Mouse (Mus musculus) neural tube, postnatal 0 days (tissue): ENCODE data around the gene C2cd2l. TPM values are rescaled to one million over a fixed set of nuclear protein-coding genes. Genes with fewer than 3 reads are reported as not detected.

Experiments
- microRNA-seq: library from miRNA; unstranded; fragments of <30 nt; microRNA quantifications from one replicate; pipeline ENCODE4, GENCODE M21; 2016
- polyA plus RNA-seq: library from polyadenylated mRNA; unstranded; fragments of >200 nt; fragmentation: Nextera tagmentation; extraction: Ambion mirVana; gene quantifications from 2 replicates; pipeline ENCODE4 v1.2.1, GENCODE M21; 2015

C2cd2l gene
- polyA plus RNA-seq = 21.9 and 24.4 TPM in 2 replicates

DNA sequence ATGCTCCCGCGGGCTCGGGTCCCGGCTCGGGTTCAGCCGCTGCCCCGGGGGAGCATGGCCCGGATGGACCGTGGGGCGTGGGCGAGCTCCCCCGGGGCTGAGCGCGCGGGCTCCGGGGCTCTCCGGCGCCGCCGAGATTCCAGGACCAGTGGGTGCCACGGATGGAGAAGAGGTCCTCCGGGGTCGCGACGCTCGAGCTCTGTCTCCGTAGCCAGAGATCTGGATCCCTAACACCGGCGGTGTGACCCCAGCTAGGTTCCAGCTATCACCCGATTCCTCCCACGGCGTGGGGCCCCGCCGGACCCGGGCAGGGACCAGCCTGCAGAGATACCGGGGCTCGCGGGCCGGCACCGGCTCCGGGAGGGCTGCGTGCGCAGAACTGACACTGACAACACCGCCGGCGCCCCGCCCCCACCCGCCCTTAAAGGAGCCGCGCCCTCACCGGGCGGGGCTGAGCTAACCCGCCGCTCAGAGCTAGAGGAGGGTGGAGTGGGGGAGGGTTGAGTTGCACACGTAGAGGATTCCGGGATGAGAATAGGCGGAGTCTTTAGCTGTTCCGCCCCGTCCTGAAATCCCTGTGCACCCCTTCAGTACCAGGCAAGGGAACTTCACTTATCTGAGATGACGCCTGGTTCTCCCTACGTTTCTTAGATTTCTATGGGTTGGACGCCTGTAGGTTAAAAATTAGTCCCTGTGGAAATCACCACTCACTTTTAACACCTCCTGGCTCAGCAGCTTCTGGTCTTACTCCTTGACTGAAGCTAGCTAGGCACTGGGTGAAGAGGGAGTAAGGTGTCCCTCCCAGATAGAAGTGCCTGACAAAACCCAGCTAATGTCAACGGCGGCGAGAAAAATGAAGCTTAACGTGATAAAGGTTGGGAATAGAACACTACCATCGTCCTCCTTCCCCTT, at the start of gene C2cd2l:
TSS of gene C2cd2l (minus strand) at position 399 of the 912 bp plus-strand sequence.

GRCm38 (mm10) chr9:44361190-44361917, 41.3 kb upstream of the C2cd2l start, which contains the start of gene Vps11:
Gene Vps11 (minus strand): TSS chr9:44361670.

GRCm38 (mm10) chr9:44343781-44344421, 23.8 kb upstream of the C2cd2l start, which contains the start of gene Hmbs:
Gene Hmbs (minus strand): TSS chr9:44344228.

DNA sequence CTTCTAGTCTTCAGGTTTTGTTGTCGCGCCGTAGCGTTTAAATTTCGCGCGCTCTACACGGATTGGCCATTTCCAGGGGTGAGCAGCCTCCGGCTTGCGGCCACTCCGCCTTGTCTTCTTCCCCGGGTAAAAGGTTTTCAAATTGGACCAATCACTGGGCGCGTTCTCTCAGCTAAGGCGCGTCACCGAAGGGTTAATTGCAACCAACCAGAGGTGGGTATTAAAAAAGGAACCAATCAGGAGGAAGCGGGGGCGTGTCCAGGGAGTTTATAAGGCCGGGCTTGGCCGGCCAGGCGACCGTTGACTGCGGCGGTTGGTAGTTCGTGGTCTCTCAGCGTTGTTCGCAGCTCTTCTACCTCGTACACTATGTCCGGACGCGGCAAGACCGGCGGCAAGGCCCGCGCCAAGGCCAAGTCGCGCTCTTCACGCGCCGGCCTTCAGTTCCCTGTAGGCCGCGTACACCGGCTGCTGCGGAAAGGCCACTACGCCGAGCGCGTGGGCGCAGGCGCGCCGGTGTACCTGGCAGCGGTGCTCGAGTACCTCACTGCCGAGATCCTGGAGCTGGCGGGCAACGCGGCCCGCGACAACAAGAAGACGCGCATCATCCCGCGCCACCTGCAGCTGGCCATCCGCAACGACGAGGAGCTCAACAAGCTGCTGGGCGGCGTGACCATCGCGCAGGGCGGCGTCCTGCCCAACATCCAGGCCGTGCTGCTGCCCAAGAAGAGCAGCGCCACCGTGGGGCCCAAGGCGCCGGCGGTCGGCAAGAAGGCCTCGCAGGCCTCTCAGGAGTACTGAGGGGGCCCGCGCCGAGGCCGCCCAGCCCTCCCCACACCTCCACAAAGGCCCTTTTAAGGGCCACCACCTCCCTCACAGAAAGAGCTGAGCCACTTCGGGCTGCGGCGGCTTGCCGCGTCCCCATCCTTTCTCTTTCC, 14.6 kb upstream of the C2cd2l start, which contains the start of gene H2afx:
TSS of gene H2afx (plus strand) at position 299 of the 935 bp plus-strand sequence.

DNA sequence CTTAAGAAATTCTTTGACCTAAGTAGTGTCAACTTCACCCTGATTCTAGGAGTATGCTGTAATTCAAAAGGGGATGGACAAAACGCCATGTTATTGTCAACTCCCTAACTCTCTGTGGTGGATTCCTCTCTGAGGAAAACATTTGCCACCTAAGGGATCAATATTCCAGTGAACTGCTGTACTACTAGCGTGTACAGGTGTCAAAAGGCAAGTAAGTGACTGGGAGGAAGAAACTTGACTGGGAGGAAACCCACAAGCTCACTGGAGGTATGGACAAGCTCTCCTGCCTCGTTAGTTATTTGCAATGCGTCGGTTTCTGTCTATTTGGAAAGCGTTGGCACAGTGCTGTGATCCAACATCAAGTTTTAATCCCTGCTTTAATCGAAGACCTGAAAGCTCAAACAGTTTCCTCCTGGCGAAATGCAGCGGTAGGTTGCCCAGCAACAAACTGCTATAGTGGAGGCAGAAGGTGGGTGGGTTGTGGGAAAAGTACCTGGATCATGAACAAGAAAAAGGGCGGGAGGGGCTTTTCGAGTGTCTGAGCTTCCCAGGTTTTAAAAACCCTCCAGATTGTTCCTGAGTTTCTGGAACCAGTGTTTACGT, 5.8 kb upstream of the C2cd2l start, which contains the start of gene Dpagt1:
TSS of gene Dpagt1 (plus strand) at position 252 of the 603 bp plus-strand sequence.

GRCm38 (mm10) chr9:44305466-44306079, 14.5 kb downstream of the C2cd2l start, which contains the start of gene Hinfp:
Gene Hinfp (minus strand): TSS chr9:44305671.

DNA sequence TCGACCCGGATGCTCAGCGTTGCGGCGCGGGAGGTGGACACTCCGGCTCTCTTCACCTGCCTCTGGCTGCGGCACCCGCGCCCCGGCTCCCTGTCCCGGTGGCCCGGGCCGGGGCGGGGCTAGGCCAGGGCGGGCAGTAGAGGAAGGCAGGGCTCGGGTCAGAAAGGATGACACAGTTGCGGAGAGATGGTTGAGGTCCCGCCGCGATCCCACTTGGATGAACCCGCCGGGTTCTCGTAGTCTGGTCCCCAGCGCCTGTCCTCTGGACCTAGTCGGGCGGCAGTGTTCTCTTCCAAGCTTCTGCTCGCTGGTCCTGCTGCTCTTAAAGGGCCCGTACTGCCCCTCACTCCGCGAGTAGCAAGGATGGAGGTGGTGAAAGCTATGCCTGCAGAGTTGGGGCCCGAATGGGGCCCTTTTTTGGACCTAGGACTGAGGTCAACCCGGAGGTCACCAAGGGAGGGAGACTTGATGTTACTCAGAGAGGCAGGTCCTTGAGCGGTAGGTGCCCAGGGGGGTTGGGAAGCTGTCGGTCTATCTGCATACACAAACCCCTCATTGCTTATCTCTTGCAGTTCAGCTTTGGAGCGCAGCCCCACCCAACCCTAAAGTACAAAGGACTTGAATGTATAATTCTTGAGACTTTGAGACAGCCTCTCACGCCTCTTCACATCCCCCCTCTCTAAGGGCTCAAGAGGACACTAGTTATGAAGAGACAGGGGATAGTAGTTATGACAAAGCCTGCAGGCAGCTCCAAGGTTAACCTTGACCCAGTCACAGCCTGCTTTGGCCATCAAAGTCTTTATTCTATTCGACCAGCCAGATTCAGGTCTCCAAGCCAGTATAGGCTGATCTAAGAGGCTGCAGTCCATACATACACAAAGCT, 31.8 kb downstream of the C2cd2l start, which contains the start of gene Abcg4:
TSS of gene Abcg4 (minus strand) at position 540 of the 883 bp plus-strand sequence.

DNA sequence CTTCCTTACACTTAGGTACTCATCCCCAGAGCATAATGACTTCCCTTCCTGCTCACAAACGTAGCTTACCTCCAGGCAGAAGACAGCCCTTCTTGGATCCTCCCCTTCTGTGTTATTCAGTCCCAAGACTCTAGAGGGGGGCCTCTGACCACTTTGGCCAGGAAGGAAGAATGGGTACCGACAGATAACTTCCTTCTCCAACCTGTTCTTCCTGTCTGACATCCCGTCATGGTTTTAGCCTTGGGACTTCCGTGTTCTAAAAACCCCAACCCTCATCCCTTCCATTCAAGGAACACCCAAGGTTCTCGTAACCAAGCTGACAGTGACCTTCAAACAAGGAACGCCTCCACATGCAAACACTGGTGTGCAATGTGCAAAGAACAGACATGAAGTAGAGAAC, 51.7 kb downstream of the C2cd2l start, which contains the start of gene Nlrx1:
TSS of gene Nlrx1 (minus strand) at position 168 of the 400 bp plus-strand sequence.

Small RNA genes lying within 50 kb of the gene (microRNA-seq; reads per million reads assigned to microRNA genes)
- gene Gm44335 = not detected

Other genes with a start within 250 kb of the C2cd2l start
- 0.08 TPM in 1 of 2 replicates, not detected in the other for gene Mfrp, start 218.6 kb downstream of the C2cd2l start, polyA plus RNA-seq
- 17.6 and 18.5 TPM in 2 replicates for gene C1qtnf5, start 213.0 kb downstream of the C2cd2l start, polyA plus RNA-seq
- 0.12 and 0.18 TPM in 2 replicates for gene Gm49380, start 206.8 kb downstream of the C2cd2l start, polyA plus RNA-seq
- gene Rnf26, start 206.8 kb downstream of the C2cd2l start, polyA plus RNA-seq = 33.2 and 35.4 TPM in 2 replicates
- gene Mcam, start 185.8 kb downstream of the C2cd2l start, polyA plus RNA-seq = 15.3 and 17.2 TPM in 2 replicates
- gene Cbl, start 86.2 kb downstream of the C2cd2l start, polyA plus RNA-seq = 11.6 and 14.1 TPM in 2 replicates
- gene Ccdc153, start 79.6 kb downstream of the C2cd2l start, polyA plus RNA-seq = 2.4 and 3.0 TPM in 2 replicates
- 0.19 and 0.31 TPM in 2 replicates for gene Pdzd3, start 68.8 kb downstream of the C2cd2l start, polyA plus RNA-seq
- 5.8 and 6.6 TPM in 2 replicates for gene Nlrx1, start 51.7 kb downstream of the C2cd2l start, polyA plus RNA-seq
- 26.9 and 28.9 TPM in 2 replicates for gene Abcg4, start 31.7 kb downstream of the C2cd2l start, polyA plus RNA-seq
- gene Hinfp, start 14.6 kb downstream of the C2cd2l start, polyA plus RNA-seq = 12.9 and 14.0 TPM in 2 replicates
- 28.9 and 31.0 TPM in 2 replicates for gene Dpagt1, start 5.7 kb upstream of the C2cd2l start, polyA plus RNA-seq
- gene H2afx, start 14.4 kb upstream of the C2cd2l start, polyA plus RNA-seq = 103 and 104 TPM in 2 replicates
- 53.4 and 54.7 TPM in 2 replicates for gene Hmbs, start 23.9 kb upstream of the C2cd2l start, polyA plus RNA-seq
- 32.3 and 36.0 TPM in 2 replicates for gene Vps11, start 41.4 kb upstream of the C2cd2l start, polyA plus RNA-seq
- 17.0 and 18.1 TPM in 2 replicates for gene Hyou1, start 59.2 kb upstream of the C2cd2l start, polyA plus RNA-seq
- 50.7 and 59.3 TPM in 2 replicates for gene Slc37a4, start 76.6 kb upstream of the C2cd2l start, polyA plus RNA-seq
- 1,331 and 1,463 TPM in 2 replicates for gene Rps25, start 86.9 kb upstream of the C2cd2l start, polyA plus RNA-seq
- gene Trappc4, start 87.3 kb upstream of the C2cd2l start, polyA plus RNA-seq = 264 and 298 TPM in 2 replicates
- gene Ccdc84, start 98.3 kb upstream of the C2cd2l start, polyA plus RNA-seq = 25.8 and 30.9 TPM in 2 replicates
- gene Foxr1, start 120.9 kb upstream of the C2cd2l start, polyA plus RNA-seq = not detected in 2 replicates
- gene Upk2, start 134.7 kb upstream of the C2cd2l start, polyA plus RNA-seq = not detected in 2 replicates
- gene Bcl9l, start 162.5 kb upstream of the C2cd2l start, polyA plus RNA-seq = 9.8 and 9.9 TPM in 2 replicates
- gene Cxcr5, start 241.6 kb upstream of the C2cd2l start, polyA plus RNA-seq = not detected in 2 replicates